Mouse (Mus musculus): ENCODE data around the gene Srcap. TPM values are rescaled to one million over a fixed set of nuclear protein-coding genes. Genes with fewer than 3 reads are reported as not detected.
"Not testable (repeated sequence)": the region's sequence is repeated elsewhere in the genome, so short reads cannot be mapped to it uniquely, and the experiment has no call there.

The Srcap gene
- polyA plus RNA-seq (2021): 22.8 TPM

DNA sequence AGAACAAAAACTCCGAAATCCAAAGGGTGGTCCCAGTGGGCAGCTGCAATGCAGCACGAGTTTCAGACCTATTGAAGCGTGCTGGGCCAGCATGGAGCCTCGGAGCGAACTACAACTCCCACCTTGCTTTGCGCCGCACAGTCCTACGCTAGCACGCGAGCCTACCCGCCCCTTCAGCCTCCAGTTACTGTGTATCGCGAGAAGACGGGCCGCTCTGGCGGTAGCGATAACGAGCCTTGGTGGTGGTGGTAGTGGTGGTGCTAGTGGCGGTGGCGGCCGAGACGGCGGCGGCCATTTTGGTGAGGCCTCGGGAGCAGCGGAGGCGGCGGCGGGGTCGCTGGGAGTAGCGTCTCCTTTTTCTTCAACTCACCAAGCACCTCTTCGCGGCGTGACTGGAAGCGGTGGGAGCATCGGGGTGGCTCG, at the start of gene Srcap:
Gene Srcap (plus strand): TSS at position 176 of the 423 bp plus-strand sequence.
- H3K27me3 ChIP-seq: no peaks in the 10 kb centered on the region
- ChIA-PET POLR2A (interaction anchor here (0.9 to 2.4 kb wide), 3 partner anchors 34 to 166 kb away, joined by 3 to 12 read pairs (median 6); partner anchors contain the start of gene Zfp768), CTCF (interaction anchor here (0.8 to 2.7 kb wide), 6 partner anchors 9 to 56 kb away, joined by 3 to 13 read pairs (median 3); no protein-coding TSS in a partner anchor)
- DNase-seq (ENCODE audit: low read depth, low spot score) (peak; percentile 79), ATAC-seq (peak; percentile 89)
- TF ChIP-seq CTCF (IDR thresholded peaks at IDR 0.05): no peak
- in situ Hi-C loops (cut with MboI; ENCODE audit: low pct_unique_long_range_greater_than_20kb): no loop called here

DNA sequence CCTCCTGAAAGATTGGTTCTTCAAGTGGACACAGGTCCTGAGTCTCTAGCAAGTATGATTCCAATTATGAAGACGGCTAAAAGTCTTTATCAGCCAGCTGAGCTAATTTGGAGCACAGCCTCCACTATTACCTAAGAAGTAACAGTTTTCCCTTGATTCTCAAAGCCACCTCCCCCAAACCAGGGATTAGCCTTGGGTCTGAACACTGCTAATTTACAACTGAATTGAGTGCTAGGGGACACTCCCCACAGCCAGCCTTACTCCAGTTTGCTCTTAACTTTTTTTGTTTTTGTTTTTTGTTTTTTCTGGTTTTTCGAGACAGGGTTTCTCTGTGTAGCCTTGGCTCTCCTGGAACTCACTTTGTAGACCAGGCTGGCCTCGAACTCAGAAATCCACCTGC, 46.6 kb upstream of the Srcap start:
- ChIA-PET POLR2A (interaction anchor here (0.6 kb wide), 1 partner anchor 122 kb away, joined by 3 read pairs; no protein-coding TSS in a partner anchor), CTCF (no interaction called here)
- no peak for DNase-seq (ENCODE audit: low read depth, low spot score)
- ATAC-seq: no peak
- no peak for TF ChIP-seq CTCF (IDR thresholded peaks at IDR 0.05)
- no peaks in the 10 kb centered on the region for H3K27me3 ChIP-seq
- in situ Hi-C loops (cut with MboI; ENCODE audit: low pct_unique_long_range_greater_than_20kb): loop anchor here (5.0 kb wide), 1 partner anchor 103 kb away; no protein-coding TSS in a partner anchor

DNA sequence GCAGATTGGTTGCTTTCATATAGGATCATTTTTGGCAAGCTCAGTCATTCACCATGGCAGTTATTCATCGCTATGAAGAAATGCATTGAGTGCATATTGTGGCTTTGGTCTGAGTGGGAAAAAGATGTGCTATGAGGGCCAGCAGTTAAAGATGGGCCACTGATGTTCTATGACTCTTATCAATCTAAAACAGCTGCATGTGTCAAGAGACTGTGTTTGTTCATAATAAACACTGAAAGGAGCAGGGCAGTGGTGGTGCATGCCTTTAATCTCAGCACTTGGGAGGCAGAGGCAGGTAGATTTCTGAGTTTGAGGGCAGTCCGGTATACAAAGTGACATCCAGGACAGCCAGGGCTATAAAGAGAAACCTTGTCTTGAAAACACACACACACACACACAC, 46.1 kb upstream of the Srcap start:
- H3K27me3 ChIP-seq; DNase-seq (ENCODE audit: low read depth, low spot score); ATAC-seq; CTCF ChIA-PET: not testable (repeated sequence)
- in situ Hi-C loops (cut with MboI; ENCODE audit: low pct_unique_long_range_greater_than_20kb): loop anchor here (5.0 kb wide), 1 partner anchor 103 kb away; no protein-coding TSS in a partner anchor
- POLR2A ChIA-PET: interaction anchor here (0.6 to 2.0 kb wide), 2 partner anchors 13 to 121 kb away, joined by 3 to 4 read pairs; no protein-coding TSS in a partner anchor

DNA sequence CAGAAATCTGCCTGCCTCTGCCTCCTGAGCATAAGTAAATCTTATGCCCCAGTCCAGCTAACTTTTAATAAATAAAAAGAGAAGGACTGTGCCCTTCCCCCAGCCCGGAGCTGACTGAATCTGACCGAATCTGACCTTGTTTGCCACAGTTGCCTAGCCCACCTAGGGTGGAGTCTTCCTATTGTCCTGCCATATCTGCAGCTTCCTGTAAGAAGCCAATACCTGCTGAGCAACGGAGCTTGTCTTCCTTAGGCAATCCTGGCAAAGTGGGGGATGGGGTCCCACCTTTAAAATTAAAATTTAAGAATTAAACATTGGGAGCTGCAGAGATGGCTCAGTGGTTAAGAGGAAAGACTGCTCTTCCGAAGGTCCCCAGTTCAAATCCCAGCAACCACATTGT, 45.2 kb upstream of the Srcap start:
- DNase-seq (ENCODE audit: low read depth, low spot score): no peak
- H3K27me3 ChIP-seq: no peaks in the 10 kb centered on the region
- ChIA-PET CTCF (no interaction called here), POLR2A (interaction anchor here (2.0 kb wide), 1 partner anchor 14 kb away, joined by 4 read pairs; no protein-coding TSS in a partner anchor)
- no peak for TF ChIP-seq CTCF (IDR thresholded peaks at IDR 0.05)
- in situ Hi-C loops (cut with MboI; ENCODE audit: low pct_unique_long_range_greater_than_20kb): loop anchor here (5.0 kb wide), 1 partner anchor 104 kb away; no protein-coding TSS in a partner anchor
- no peak for ATAC-seq

DNA sequence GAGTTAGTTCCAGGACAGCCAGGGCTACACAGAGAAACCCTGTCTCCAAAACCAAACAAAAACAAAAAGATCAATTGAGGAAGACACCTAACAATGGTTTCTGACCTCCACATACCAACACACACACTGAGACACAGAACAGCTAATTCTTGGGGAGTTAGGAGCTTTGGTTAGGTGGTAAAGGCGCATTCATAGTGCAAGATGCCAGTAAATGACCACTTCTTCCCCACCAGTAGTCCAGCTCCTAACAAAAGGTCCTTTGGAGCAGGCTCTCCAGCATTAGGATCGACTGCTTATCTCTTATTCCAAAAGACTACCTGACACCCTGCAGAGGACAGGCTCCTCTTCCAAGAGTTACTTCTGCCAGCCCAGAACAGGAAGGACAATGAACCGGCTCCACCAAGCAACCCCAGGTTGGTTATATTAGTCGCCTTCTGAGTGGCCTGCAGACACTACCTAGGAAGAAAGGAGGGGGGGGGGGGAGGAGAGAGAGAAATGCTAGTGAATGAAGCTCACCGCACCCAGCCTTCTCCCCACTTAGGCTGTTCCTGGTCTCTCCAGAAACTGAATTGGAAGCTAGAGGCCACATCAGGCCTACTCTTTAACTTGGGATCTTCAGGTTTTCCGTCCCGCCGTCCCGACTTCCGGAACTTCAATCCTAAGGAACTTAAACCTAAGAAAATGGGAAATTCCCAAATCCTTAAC, 41.6 kb upstream of the Srcap start:
- no peak for DNase-seq (ENCODE audit: low read depth, low spot score)
- POLR2A ChIA-PET: interaction anchor here (0.5 to 1.4 kb wide), 4 partner anchors 9 to 453 kb away, joined by 3 to 4 read pairs (median 4); no protein-coding TSS in a partner anchor
- no peak for TF ChIP-seq CTCF (IDR thresholded peaks at IDR 0.05)
- CTCF ChIA-PET: interaction anchor here (1.0 kb wide), 1 partner anchor 19 kb away, joined by 3 read pairs; no protein-coding TSS in a partner anchor
- ATAC-seq: no peak
- in situ Hi-C loops (cut with MboI; ENCODE audit: low pct_unique_long_range_greater_than_20kb): no loop called here
- H3K27me3 ChIP-seq: no peaks in the 10 kb centered on the region

DNA sequence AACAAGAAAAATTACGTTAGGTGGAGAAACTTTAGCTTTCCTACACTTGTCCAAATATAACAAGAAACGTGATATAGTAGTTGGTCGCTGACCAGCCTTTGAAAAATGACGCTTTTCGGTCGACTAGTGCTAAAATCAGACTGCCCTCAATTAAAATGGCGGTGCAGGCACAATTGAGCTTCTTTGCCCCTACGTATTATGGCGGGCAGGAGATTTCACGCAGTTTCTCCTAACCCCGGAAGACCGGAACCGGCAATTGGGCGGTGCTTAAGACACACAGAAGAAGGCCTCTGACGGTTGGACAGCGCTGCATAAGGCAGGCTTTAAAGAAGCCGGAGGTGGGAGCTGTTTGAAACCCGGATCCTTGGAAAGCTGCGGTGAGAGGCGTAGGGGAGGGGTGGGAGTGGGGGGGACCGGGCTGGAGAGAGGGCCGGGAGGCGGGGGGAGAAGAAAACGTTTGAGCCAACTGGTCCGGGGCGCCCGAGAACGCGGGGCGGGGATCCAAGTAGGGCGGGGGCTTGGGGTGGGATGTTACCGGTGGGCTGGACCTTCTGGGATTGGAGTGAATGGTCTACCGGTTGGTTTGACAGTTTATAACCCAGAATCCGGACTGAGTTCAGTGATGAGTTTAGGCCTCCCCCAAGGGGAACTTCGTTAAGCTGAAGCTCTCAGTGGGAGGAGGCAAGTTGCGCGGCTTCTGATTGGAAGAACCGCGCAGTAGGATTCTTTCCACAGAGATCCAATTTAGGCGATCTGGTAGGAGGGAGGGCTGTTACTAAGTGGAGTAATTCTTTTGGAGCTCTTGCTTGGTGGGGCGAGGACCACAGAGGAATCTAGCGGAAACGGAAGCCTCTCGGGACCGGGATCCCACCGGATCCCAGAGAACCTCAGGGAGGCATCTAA, 40.8 kb upstream of the Srcap start:
- in situ Hi-C loops (cut with MboI; ENCODE audit: low pct_unique_long_range_greater_than_20kb): no loop called here
- ATAC-seq: peak; percentile 84
- DNase-seq (ENCODE audit: low read depth, low spot score): peak; percentile 95
- no peak for TF ChIP-seq CTCF (IDR thresholded peaks at IDR 0.05)
- H3K27me3 ChIP-seq: no peaks in the 10 kb centered on the region
- ChIA-PET CTCF (interaction anchor here (1.0 kb wide), 1 partner anchor 20 kb away, joined by 3 read pairs; no protein-coding TSS in a partner anchor), POLR2A (interaction anchor here (0.7 to 1.5 kb wide), 5 partner anchors 9 to 454 kb away, joined by 3 to 9 read pairs (median 4); partner anchors contain the start of genes Fbrs and Srcap)

DNA sequence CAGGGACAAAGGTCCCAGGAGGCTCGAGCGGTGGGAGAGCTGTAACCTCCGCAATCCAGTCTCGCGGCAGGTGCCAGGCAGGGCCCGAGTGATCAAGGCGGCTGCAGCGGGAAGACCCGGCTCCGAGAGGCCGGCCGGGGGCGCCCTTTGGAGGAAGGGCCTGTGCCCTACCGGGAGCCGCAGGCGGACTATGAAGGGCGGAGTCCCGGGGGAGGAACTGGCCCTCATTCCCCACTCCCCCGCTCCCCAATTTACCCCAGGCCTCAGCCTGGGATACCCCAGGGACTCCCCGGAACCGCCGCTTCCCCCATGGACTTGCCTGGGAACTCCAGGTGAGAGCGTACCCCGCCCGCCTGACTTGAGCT, 40.2 kb upstream of the Srcap start:
- ChIA-PET CTCF (no interaction called here), POLR2A (interaction anchor here (1.4 to 1.5 kb wide), 2 partner anchors 8 to 41 kb away, joined by 6 to 9 read pairs; partner anchors contain the start of genes Fbrs and Srcap)
- in situ Hi-C loops (cut with MboI; ENCODE audit: low pct_unique_long_range_greater_than_20kb): no loop called here
- ATAC-seq (peak; percentile 52), DNase-seq (ENCODE audit: low read depth, low spot score) (no peak)
- TF ChIP-seq CTCF (IDR thresholded peaks at IDR 0.05): no peak
- H3K27me3 ChIP-seq: no peaks in the 10 kb centered on the region

DNA sequence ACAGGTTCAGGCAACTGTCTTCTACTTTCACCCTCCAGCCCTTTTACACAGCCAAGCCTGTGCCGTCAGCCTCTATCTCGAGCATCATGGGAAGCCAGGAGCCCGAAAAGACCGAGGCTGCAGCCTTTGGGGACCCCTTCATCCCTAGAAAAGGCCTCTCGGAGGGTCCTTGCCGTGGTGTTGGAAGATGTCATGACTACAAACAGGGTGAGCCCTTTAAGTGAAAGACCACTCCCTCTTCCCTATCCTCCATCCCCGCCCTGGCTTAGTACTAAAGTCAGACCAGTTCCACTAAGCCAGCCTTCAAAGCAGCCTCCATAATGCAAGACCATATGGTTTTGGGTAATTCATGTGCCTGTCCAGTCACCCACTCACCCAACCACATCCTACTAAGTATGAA, 39.7 kb upstream of the Srcap start:
- no peak for ATAC-seq
- in situ Hi-C loops (cut with MboI; ENCODE audit: low pct_unique_long_range_greater_than_20kb): no loop called here
- ChIA-PET CTCF (no interaction called here), POLR2A (interaction anchor here (1.4 to 1.5 kb wide), 2 partner anchors 8 to 40 kb away, joined by 6 to 9 read pairs; partner anchors contain the start of genes Fbrs and Srcap)
- no peak for DNase-seq (ENCODE audit: low read depth, low spot score)
- H3K27me3 ChIP-seq: no peaks in the 10 kb centered on the region
- no peak for TF ChIP-seq CTCF (IDR thresholded peaks at IDR 0.05)

DNA sequence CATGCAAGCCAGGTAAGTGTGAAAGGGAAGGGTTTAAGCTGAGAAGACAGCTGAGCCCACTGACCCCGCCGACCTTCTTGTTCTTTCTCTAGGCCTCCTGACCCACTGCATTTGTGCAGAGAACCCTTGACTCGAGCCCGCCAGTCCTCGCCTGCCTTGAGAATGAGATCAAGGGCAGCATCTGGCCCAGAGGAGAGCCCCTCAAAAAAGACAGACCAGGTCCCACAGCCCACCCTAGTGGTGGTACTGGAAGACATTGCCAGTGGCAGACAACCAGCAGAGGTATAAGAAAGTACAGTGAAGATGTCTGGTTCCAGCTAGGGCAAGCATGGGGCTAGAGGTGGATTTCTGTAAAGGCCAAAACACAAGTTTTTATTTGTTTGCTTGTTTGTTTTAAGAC, 38.1 kb upstream of the Srcap start:
- no peak for DNase-seq (ENCODE audit: low read depth, low spot score)
- in situ Hi-C loops (cut with MboI; ENCODE audit: low pct_unique_long_range_greater_than_20kb): no loop called here
- TF ChIP-seq CTCF (IDR thresholded peaks at IDR 0.05): no peak
- CTCF ChIA-PET: no interaction called here
- POLR2A ChIA-PET: no interaction called here
- no peak for ATAC-seq
- H3K27me3 ChIP-seq: no peaks in the 10 kb centered on the region

DNA sequence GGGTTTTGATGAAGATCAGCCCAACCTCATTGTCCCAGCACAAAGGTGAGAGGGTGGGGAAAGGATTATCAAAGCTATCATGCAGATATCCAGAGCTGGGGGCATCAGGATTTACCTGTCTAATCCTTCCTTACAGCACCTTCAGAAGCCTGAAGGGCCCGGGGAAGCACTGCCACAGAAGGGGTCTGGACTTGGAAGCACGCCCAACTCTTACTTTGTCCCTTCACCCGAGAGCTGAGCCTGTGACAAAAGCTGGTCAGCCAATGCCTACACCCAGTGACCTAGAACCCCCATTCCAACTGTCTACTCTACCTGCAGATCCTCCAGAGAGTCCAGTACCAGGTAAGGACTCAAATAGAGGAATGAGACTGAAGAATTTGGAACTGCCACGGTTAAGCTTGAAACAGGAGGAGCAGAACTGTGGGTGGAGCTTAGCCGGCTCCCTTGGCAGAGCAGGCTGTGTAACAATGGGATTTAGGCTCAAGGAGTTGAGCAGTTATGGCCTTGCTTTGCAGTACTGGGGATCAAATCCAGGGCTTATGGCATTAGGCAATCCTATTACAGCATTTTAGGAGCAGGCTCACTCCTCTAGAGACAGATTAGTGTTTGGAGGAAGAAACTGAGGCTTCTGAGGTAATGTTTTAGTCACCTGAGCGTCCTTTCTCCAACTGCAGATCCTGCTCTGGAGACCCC, 37.3 kb upstream of the Srcap start:
- DNase-seq (ENCODE audit: low read depth, low spot score): no peak
- in situ Hi-C loops (cut with MboI; ENCODE audit: low pct_unique_long_range_greater_than_20kb): no loop called here
- no peak for ATAC-seq
- ChIA-PET CTCF (no interaction called here), POLR2A (no interaction called here)
- no peaks in the 10 kb centered on the region for H3K27me3 ChIP-seq
- no peak for TF ChIP-seq CTCF (IDR thresholded peaks at IDR 0.05)
